Mouse (Mus musculus) midbrain, embryonic 10.5 days (tissue): ENCODE data around the gene Tfap2e. TPM values are rescaled to one million over a fixed set of nuclear protein-coding genes. Genes with fewer than 3 reads are reported as not detected.

Experiments used
- DNase-seq: peaks from one replicate; pipeline ENCODE4 v3.0.0-alpha.2; 2017; ENCODE audit warnings: low spot score
- H3K27ac ChIP-seq: fragments of 300-500 bp; sonication (generic); replicated peaks from 2 replicates; pipeline ENCODE4 v1.5.1; 2016; ENCODE audit warnings: mild to moderate bottlenecking
- H3K27me3 ChIP-seq: fragments of 300-500 bp; sonication (generic); 2 replicates; pipeline ENCODE4 v1.6.1; 2016; ENCODE audit warnings: low read depth, mild to moderate bottlenecking; ENCODE audit not compliant: poor library complexity, severe bottlenecking
- H3K36me3 ChIP-seq: fragments of 300-500 bp; sonication (generic); 2 replicates; pipeline ENCODE4 v1.6.1; 2016; ENCODE audit warnings: mild to moderate bottlenecking, moderate library complexity
- H3K4me1 ChIP-seq: fragments of 300-500 bp; sonication (generic); 2 replicates; pipeline ENCODE4 v1.6.1; 2016
- H3K4me3 ChIP-seq: fragments of 300-500 bp; sonication (generic); 2 replicates; pipeline ENCODE4 v1.5.1; 2016; ENCODE audit warnings: mild to moderate bottlenecking, moderate library complexity
- H3K9me3 ChIP-seq: fragments of 300-500 bp; sonication (generic); replicated peaks from 2 replicates; pipeline ENCODE4 v1.6.1; 2016; ENCODE audit warnings: mild to moderate bottlenecking
- WGBS: fragments of 180-500 bp; shearing (Covaris S2); methylation state at CpG from one replicate; pipeline ENCODE4 v1.1.7; 2016; 5-methylcytosine and 5-hydroxymethylcytosine counted together
- polyA plus RNA-seq: library from polyadenylated mRNA; unstranded; fragments of >200 nt; fragmentation: Nextera tagmentation; extraction: Ambion mirVana; gene quantifications from 2 replicates; pipeline ENCODE4 v1.2.1, GENCODE M21; 2016

The Tfap2e gene
- polyA plus RNA-seq, result 0.25 and 0.65 TPM in 2 replicates

DNA sequence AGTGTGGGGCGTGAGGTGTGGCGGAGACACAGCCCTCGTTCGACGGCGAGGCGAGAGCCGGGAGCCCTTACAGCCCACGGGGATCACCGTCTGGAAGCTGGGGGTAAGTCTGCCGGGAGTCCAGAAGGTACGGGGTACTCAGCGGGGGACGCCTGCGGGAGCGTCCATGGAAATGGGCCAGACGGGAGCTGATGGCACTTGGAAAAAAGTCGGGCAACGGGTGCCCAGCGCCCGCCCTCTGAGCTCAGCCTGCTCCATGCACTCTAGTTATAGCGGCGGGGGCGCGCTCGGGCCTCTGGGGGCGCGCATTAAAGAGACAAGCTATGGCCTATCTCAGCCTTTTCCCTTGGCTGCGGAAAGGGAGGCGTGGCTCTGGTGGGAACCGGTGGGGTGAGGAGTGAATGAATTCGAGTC is at the start of gene Tfap2e:
Gene Tfap2e, minus strand, starts transcription at position 240 of the 414 bp plus-strand sequence.
- peak; percentile 53 for DNase-seq
- peaks cover 98% of the 10 kb centered on the region for H3K27me3 ChIP-seq
- H3K9me3 ChIP-seq, result no peaks in the 10 kb centered on the region
- H3K4me3 ChIP-seq, result peak within 1 kb of the TSS; percentile 45
- peak within 1 kb of the TSS; percentile 52 for H3K27ac ChIP-seq
- WGBS, result 2% methylated on average over 32 of the region's 32 CpGs
- H3K36me3 ChIP-seq, result no peaks in the 10 kb centered on the region
- peaks cover 39% of the 10 kb centered on the region for H3K4me1 ChIP-seq

DNA sequence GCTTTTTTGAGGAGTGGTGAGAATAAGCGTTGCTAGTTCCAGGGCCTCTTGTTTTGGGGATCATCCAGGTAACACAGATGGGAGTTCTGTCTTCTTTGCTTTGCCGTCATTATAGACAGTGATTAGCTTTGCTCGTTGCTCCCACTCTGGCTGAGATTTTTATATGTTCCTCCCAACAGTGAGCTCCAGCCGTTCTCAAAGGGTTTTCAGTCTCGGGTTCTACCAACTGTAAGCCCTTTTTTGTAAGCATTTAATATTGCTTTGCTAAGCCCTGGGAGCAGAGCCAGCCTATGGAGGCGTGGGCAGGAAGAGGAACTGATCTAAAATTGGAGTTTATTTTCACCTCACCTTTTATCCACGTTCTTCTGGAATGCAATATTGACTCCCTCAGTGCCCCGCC is 47.0 kb upstream of the Tfap2e start:
- WGBS, result 89% methylated on average over 8 of the region's 8 CpGs
- Histone ChIP-seq H3K4me3 (no peak overlapping the region), H3K9me3 (no peaks in the 10 kb centered on the region), H3K27me3 (no peaks in the 10 kb centered on the region), H3K27ac (no peak overlapping the region), H3K36me3 (peaks cover 4% of the 10 kb centered on the region; the same call in 1 of the 2 replicates), H3K4me1 (peaks cover 35% of the 10 kb centered on the region)
- DNase-seq, result no peak

DNA sequence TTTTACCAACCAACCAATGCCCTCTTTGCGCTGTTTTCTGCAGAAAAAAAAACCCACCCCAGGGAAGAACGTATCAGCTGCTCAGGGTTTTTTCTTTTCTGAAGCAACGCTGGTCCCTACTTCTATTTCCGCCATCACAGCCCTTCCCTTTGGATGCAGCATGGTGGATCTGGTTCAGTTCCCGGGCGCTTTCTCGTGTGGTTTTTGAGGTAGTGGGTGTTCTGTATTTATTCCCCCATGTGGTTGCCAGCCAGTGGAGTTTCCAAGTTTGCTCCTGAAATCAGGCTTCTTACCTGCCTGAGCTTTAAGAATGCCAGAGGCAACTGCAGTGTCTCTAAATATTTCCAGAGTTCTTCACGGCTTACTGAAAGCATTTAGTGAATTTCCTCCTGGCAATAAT is 46.5 kb upstream of the Tfap2e start:
- Histone ChIP-seq H3K4me3 (no peak overlapping the region), H3K36me3 (no peaks in the 10 kb centered on the region), H3K9me3 (no peaks in the 10 kb centered on the region), H3K27ac (no peak overlapping the region), H3K4me1 (peaks cover 36% of the 10 kb centered on the region), H3K27me3 (no peaks in the 10 kb centered on the region)
- WGBS, result 91% methylated on average over 8 of the region's 8 CpGs
- DNase-seq, result no peak

DNA sequence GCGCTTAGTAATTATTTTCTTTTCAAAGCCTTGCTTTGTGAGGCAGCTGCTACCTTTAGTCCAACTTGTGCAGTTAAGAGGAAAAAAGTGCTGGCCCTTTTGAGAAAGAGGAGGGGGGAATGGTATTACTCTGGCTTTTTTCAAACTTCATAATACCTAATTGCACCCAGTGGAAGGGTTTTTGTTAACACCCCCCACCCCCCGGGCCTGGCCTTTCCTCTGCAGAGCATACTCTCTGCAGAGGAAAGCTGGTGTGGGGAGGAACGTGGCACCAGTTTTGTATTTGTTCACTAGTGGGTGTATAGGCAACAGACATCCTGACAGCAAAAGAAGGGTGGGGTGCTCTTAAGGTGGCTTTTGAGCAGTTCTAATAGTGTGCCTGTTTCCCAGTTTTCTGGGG is 45.8 kb upstream of the Tfap2e start:
- H3K27ac ChIP-seq, result no peak overlapping the region
- no peaks in the 10 kb centered on the region for H3K36me3 ChIP-seq
- DNase-seq, result no peak
- H3K27me3 ChIP-seq, result no peaks in the 10 kb centered on the region
- 84% methylated on average over 3 of the region's 3 CpGs for WGBS
- H3K9me3 ChIP-seq, result no peaks in the 10 kb centered on the region
- no peak overlapping the region for H3K4me3 ChIP-seq
- H3K4me1 ChIP-seq, result peaks cover 40% of the 10 kb centered on the region

- WGBS, result 73% methylated on average over 12 of the region's 12 CpGs
- peak overlapping the region; percentile 53 for H3K27ac ChIP-seq
- no peak for DNase-seq
Observed at GRCm38 (mm10) chr4:126779826-126780775, 44.1 kb upstream of the Tfap2e start.

DNA sequence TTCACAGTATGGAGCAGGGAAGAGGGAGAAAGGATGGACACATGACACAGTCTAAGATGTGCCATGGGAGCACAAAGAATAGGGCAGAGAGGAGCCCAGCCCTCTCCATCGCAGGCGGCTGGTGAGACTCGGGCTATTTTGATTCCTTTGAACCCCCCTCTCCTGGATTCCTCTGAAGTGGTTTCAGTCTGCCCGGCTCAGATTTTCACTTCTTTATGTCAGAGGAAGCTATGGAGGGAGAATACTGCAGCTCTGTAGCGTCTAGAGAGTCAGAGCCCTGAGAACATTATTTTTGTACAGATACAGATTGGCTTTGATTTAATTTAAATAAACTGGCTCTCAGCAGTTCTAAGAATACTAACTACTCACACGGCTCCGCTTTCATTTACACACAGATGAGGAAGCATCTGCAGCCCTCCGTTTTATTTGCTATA is 43.1 kb upstream of the Tfap2e start:
- H3K27me3 ChIP-seq, result no peaks in the 10 kb centered on the region
- no peaks in the 10 kb centered on the region for H3K9me3 ChIP-seq
- WGBS, result 55% methylated on average over 8 of the region's 8 CpGs
- peak overlapping the region; percentile 67 for H3K27ac ChIP-seq
- no peaks in the 10 kb centered on the region for H3K36me3 ChIP-seq
- H3K4me3 ChIP-seq, result no peak overlapping the region
- DNase-seq, result no peak
- H3K4me1 ChIP-seq, result peaks cover 40% of the 10 kb centered on the region

More at GRCm38 (mm10) chr4:126779826-126780775, 44.1 kb upstream of the Tfap2e start:
- Histone ChIP-seq H3K4me1 (peaks cover 40% of the 10 kb centered on the region), H3K9me3 (no peaks in the 10 kb centered on the region), H3K36me3 (no peaks in the 10 kb centered on the region), H3K27me3 (no peaks in the 10 kb centered on the region), H3K4me3 (no peak overlapping the region)

DNA sequence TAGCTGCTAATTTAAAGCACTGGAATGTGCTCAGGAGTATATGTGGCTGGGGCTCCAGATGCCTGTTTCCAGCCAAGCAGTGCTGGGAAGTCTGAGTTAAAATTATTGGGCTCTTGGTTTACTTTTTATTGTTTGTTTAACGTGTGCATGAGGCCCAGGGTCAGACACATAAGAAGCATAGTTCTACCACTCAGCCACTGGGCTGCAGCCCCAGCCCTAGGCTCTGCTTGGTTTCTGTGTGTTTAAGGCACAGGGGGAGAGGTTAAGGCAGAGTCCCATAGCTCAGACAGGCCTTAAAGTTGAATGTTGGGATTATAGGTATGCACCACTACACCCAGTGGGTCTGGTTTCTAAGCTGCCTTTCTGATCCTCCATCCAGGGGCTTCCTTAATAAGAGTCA is 39.1 kb upstream of the Tfap2e start:
- Histone ChIP-seq H3K9me3 (no peaks in the 10 kb centered on the region), H3K27me3 (no peaks in the 10 kb centered on the region), H3K4me1 (peaks cover 21% of the 10 kb centered on the region), H3K4me3 (no peak overlapping the region), H3K27ac (no peak overlapping the region), H3K36me3 (peaks cover 8% of the 10 kb centered on the region)
- 89% methylated on average over 1 of the region's 1 CpGs for WGBS
- no peak for DNase-seq

DNA sequence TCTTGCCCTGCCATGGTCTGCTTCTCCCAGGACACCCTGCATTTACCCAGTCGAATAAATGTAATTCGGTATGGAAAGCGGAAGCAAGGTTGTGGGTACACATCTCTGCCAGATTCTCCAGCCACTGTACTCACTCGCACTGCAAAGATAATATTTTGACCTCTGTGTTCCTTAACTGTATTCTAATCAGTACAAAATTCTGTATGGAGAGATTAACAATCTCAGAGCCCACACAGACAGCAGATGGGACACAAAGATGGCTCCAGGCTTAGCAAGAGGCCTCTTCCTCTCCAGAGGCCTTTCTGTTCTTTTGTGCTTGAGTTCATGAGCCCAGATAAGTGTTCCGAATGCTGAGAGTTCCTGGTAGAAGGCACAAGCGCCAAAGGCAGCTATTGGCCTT is 37.8 kb upstream of the Tfap2e start:
- WGBS, result 94% methylated on average over 6 of the region's 6 CpGs
- DNase-seq, result no peak
- no peak overlapping the region for H3K27ac ChIP-seq

GRCm38 (mm10) chr4:126770831-126771230 is 34.8 kb upstream of the Tfap2e start:
- no peaks in the 10 kb centered on the region for H3K4me1 ChIP-seq
- 92% methylated on average over 4 of the region's 4 CpGs for WGBS
- H3K27ac ChIP-seq, result no peak overlapping the region
- DNase-seq, result no peak
- H3K4me3 ChIP-seq, result no peak overlapping the region
- peaks cover 14% of the 10 kb centered on the region for H3K36me3 ChIP-seq
- H3K9me3 ChIP-seq, result no peaks in the 10 kb centered on the region
- H3K27me3 ChIP-seq, result no peaks in the 10 kb centered on the region

More for the DNA sequence above, 37.8 kb upstream of the Tfap2e start:
- Histone ChIP-seq H3K36me3 (peaks cover 8% of the 10 kb centered on the region), H3K9me3 (no peaks in the 10 kb centered on the region), H3K27me3 (no peaks in the 10 kb centered on the region), H3K4me1 (peaks cover 8% of the 10 kb centered on the region), H3K4me3 (no peak overlapping the region)

GRCm38 (mm10) chr4:126769800-126770563 is 33.9 kb upstream of the Tfap2e start:
- 92% methylated on average over 9 of the region's 9 CpGs for WGBS
- Histone ChIP-seq H3K36me3 (peaks cover 14% of the 10 kb centered on the region), H3K4me3 (no peak overlapping the region), H3K27me3 (no peaks in the 10 kb centered on the region), H3K9me3 (no peaks in the 10 kb centered on the region), H3K27ac (no peak overlapping the region), H3K4me1 (no peaks in the 10 kb centered on the region)
- no peak for DNase-seq

DNA sequence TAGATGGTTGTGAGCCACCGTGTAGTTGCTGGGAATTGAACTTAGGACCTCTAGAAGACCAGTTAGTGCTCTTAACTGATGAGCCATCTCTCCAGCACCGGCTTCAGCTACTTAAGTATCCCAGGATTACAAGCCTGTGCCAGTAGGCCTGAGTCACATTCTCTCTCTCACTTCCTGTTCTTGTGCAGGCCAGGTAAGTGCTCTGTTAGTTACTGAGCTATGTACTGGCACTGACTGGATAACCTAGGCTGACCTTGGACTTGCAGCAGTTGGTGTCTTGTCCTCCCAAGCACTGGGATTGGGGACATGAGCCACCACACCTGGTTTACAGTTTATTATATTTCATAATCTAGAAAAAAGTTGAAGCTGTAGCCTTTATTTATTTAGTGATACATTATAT is 27.4 kb upstream of the Tfap2e start:
- whole genome bisulfite sequencing, result 77% methylated on average over 2 of the region's 2 CpGs
- Histone ChIP-seq H3K36me3 (peaks cover 34% of the 10 kb centered on the region), H3K27me3 (no peaks in the 10 kb centered on the region), H3K9me3 (no peaks in the 10 kb centered on the region), H3K4me3 (no peak overlapping the region), H3K4me1 (peaks cover 18% of the 10 kb centered on the region), H3K27ac (no peak overlapping the region)
- no peak for DNase-seq

DNA sequence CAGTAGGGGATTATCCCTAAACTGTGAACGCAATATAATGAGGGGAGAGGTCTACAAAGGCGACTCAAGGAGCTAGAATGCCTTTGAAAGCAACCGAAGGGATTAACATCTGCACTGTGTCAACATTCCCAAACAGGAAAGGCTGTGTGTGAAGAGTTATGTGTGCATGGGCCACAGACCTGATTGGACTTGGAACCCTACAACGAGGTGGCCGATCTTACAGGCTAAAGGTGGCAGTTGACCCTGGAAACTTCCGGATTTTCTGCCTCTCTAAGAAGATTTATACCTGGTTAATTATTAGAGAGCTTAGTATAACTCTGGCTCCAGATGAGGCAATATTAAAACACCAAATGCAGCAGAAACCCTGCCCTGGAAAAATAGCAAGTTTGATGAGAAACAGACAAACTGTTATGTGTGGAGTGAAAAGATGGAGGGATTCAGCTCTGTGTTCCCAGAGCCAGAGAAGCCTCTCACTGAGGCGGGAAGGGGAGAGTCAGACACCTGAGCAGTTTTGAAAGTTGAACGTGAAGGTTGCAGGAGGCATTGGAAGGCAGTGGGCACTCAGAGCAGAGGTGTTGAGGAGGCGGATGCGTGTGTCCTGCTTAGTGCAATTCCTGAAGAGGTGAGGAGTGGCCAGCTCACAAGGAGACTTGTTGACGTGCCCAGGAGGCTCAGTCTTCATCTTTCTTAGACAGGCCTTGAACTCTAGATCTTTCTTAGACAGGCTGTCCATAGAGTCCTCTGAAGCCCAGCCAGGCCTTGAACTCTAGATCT is 26.7 kb upstream of the Tfap2e start:
- H3K9me3 ChIP-seq, result no peaks in the 10 kb centered on the region
- DNase-seq, result no peak
- no peak overlapping the region for H3K4me3 ChIP-seq
- H3K27ac ChIP-seq, result no peak overlapping the region
- H3K4me1 ChIP-seq, result peaks cover 18% of the 10 kb centered on the region
- H3K36me3 ChIP-seq, result peaks cover 38% of the 10 kb centered on the region
- H3K27me3 ChIP-seq, result no peaks in the 10 kb centered on the region
- WGBS, result 60% methylated on average over 11 of the region's 11 CpGs
